Mouse (Mus musculus): ENCODE results near the gene Ndufb7. TPM values are rescaled to one million over a fixed set of nuclear protein-coding genes. Genes with fewer than 3 reads are reported as not detected.
"Not testable (repeated sequence)": the region's sequence is repeated elsewhere in the genome, so short reads cannot be mapped to it uniquely, and the experiment has no call there.

Gene Ndufb7
- polyA plus RNA-seq, 1 experiment from 2014 or later, result 479 TPM

DNA sequence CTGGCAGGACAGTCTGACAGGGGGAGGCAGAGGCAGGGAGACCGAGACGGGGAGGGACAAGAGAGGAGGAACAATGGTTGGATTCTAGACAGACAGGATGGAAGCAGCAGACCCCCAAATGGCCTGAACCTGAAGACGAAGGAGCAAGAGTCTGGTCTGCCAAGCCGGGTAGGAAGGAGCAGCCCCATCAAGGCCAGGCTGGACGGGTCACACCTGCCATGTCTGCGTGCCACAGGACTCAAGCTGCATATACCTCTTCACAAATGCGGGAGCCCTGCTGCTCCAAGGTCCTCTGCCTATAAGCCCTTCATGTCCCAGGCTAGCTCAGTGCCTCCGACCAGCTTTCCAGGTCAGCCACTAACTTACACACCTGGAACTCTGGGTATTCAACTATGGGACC is 13.2 kb downstream of the Ndufb7 start:
- 91% methylated on average over 8 of the region's 8 CpGs for WGBS

DNA sequence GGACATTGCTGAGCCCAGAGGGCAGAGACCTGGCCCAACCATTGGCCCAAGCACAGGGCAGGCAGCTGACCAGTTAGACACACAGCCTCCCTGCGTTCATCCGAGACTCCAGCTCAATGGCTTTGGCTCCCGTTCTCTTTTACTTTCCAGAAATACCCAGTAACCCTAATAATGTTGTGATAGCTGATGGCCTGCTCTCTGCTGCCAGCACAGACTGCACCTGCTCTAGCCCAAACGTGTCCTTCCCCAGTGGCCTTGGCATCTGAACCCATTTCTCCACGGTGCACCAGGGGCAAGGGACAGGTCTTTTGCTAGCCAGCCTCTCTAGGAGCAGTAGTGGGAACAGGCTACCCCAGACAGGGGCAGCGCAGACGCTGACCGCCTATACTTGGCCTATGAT is 14.4 kb downstream of the Ndufb7 start:
- Histone ChIP-seq H3K4me3 (no peak overlapping the region), H3K27ac (peak overlapping the region; percentile 42; the same call in 1 of the 2 replicates), H3K4me1 (peaks cover 65% of the 10 kb centered on the region), H3K36me3 (peaks cover 31% of the 10 kb centered on the region), H3K27me3 (ENCODE audit: insufficient read depth, poor library complexity, severe bottlenecking) (no peaks in the 10 kb centered on the region), H3K9me3 (no peaks in the 10 kb centered on the region)
- no peak for DNase-seq (ENCODE audit: low spot score)
- 88% methylated on average over 8 of the region's 8 CpGs for WGBS

More for the DNA sequence above, 13.2 kb downstream of the Ndufb7 start:
- Histone ChIP-seq H3K36me3 (peaks cover 21% of the 10 kb centered on the region), H3K9me3 (no peaks in the 10 kb centered on the region), H3K4me1 (peaks cover 76% of the 10 kb centered on the region), H3K27ac (peak overlapping the region; percentile 93), H3K4me3 (no peak overlapping the region), H3K27me3 (ENCODE audit: insufficient read depth, poor library complexity, severe bottlenecking) (no peaks in the 10 kb centered on the region)
- DNase-seq (ENCODE audit: low spot score), result peak; percentile 75

DNA sequence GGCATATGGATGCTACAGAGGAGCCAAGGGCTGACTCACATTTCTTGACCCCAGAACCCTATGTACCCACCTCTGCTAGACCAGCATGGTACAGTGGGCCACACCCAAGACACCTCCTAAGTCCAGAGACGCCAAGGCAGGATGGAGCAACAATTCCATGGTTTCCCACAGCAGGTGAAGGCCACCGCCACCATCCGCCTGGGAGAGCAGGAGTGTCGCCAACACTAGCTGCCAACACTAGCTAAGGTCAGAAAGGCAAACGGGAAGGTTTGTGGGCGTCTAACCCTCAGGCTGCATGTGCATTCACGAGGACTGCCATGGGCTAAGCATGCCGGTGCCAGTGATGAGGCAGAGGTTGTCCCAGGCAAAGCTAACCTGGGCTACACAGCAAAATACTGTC is 15.8 kb downstream of the Ndufb7 start:
- H3K4me1 ChIP-seq, result peaks cover 51% of the 10 kb centered on the region
- no peak overlapping the region for H3K27ac ChIP-seq
- H3K4me3 ChIP-seq, result no peak overlapping the region

DNA sequence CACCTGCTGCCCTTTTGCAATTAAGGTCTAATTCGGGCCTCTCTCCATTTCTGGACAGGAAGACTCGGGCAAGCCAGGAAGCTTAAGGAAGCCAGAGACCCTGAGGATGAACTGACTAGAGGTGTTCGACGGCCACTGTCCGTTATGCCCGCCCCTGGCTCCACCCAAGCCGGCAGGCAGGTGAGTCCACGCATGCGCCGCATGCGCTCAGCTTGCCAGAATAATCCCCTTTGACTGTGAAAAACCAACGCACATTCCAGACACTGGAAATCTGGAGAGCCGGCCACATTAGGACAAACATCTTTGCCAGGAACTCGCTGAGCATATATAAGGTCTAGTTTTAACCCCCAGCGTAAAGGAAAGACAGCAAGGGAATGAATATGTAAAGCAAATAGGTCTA is 16.8 kb downstream of the Ndufb7 start:
- peaks cover 48% of the 10 kb centered on the region for H3K4me1 ChIP-seq
- WGBS, result 88% methylated on average over 15 of the region's 15 CpGs
- H3K4me3 ChIP-seq, result no peak overlapping the region
- no peaks in the 10 kb centered on the region for H3K27me3 ChIP-seq (ENCODE audit: insufficient read depth, poor library complexity, severe bottlenecking)
- peaks cover 43% of the 10 kb centered on the region for H3K36me3 ChIP-seq
- DNase-seq (ENCODE audit: low spot score), result no peak
- peak overlapping the region; percentile 2; the same call in 1 of the 2 replicates for H3K27ac ChIP-seq
- no peaks in the 10 kb centered on the region for H3K9me3 ChIP-seq

More for the DNA sequence above, 15.8 kb downstream of the Ndufb7 start:
- Histone ChIP-seq H3K27me3 (ENCODE audit: insufficient read depth, poor library complexity, severe bottlenecking) (no peaks in the 10 kb centered on the region), H3K9me3 (no peaks in the 10 kb centered on the region), H3K36me3 (peaks cover 41% of the 10 kb centered on the region)
- WGBS, result 91% methylated on average over 8 of the region's 8 CpGs
- no peak for DNase-seq (ENCODE audit: low spot score)

DNA sequence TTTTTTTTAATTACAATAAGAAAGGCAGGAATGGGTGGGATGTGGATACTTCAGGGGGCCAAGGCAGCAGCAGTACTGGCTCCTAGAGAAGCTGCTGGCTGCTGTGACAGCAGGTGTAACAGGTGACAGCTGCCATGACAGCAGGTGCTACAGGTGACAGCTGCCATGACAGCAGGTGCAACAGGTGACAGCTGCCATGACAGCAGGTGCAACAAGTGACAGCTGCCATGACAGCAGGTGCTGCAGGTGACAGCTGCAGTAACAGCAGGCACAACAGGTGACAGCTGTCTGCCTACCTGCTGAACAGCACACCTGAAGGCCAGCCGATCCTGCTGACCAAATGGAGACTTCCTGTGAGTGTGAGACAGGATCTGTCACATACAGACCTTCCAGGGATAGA is 18.3 kb downstream of the Ndufb7 start:
- no peaks in the 10 kb centered on the region for H3K9me3 ChIP-seq
- DNase-seq (ENCODE audit: low spot score), result no peak

DNA sequence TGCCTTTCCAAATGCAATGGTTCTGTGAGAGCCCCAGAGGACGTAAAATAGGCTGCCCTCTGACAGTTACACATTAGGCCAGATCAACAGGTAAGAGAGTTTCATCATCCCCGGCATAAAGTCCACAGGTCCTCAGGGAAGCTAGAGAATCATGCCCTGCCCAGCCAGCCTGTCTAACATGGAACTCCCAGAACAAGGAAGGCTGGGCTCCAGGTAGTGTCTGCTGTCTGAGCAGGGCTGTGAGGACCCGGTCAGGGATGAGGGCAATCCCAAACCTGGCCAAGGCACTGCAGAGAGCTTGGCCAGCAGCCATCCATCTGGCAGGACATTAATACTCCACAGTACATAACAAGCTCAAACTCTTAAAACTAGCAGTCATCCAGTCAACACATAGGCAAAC is 18.9 kb downstream of the Ndufb7 start:
- Histone ChIP-seq H3K36me3 (peaks cover 53% of the 10 kb centered on the region), H3K27ac (no peak overlapping the region), H3K4me3 (no peak overlapping the region), H3K27me3 (ENCODE audit: insufficient read depth, poor library complexity, severe bottlenecking) (no peaks in the 10 kb centered on the region), H3K4me1 (peaks cover 29% of the 10 kb centered on the region), H3K9me3 (no peaks in the 10 kb centered on the region)
- DNase-seq (ENCODE audit: low spot score), result no peak
- WGBS, result 81% methylated on average over 3 of the region's 3 CpGs

More for the DNA sequence above, 18.3 kb downstream of the Ndufb7 start:
- H3K27me3 ChIP-seq (ENCODE audit: insufficient read depth, poor library complexity, severe bottlenecking), result no peaks in the 10 kb centered on the region
- 77% methylated on average over 1 of the region's 1 CpGs for WGBS
- H3K36me3 ChIP-seq, result peaks cover 55% of the 10 kb centered on the region
- H3K4me1 ChIP-seq, result peaks cover 34% of the 10 kb centered on the region
- H3K27ac ChIP-seq, result no peak overlapping the region
- H3K4me3 ChIP-seq, result no peak overlapping the region

DNA sequence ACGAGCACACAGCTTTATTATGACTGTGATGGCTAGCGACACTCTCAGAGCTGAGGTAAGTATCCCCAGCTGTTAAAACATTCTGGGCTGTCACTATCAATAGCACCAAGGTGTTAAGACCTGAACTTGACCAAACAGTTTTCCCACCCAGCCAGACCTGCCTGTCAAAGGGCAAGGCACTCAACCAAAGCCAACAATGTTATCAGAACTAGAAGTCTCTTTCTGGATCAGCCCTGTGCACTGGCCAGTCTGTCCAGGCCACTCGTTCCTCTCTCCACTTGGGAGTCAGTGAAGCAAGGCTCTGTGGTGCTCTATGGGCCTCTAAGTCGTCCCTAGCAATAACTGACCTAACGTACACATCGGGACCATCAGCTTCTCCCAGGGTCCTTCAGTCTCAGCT is 21.2 kb downstream of the Ndufb7 start:
- Histone ChIP-seq H3K27me3 (ENCODE audit: insufficient read depth, poor library complexity, severe bottlenecking) (no peaks in the 10 kb centered on the region), H3K27ac (no peak overlapping the region), H3K4me3 (no peak overlapping the region), H3K4me1 (peaks cover 18% of the 10 kb centered on the region), H3K9me3 (no peaks in the 10 kb centered on the region), H3K36me3 (peaks cover 53% of the 10 kb centered on the region)
- no peak for DNase-seq (ENCODE audit: low spot score)
- 80% methylated on average over 6 of the region's 6 CpGs for WGBS

DNA sequence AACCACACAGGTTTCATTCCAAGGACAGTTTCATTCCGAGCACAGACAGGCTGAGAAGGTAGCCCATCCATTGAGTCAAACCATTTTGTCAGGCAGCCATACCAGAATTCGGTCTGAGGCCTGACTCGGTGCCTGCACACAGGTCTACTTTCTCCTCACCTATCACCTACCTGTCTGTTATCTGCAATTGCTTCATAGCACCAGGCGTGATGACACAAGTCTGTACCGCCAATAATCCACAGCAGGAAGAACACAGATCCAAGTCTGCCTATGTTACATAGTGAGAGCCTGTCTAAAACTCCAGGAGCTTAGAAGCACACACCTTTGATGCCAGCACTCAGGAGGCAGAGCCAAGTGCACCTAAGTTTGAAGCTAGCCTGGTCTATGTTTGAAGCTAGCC is 22.4 kb downstream of the Ndufb7 start:
- Histone ChIP-seq H3K9me3 (no peaks in the 10 kb centered on the region), H3K4me1 (peaks cover 23% of the 10 kb centered on the region), H3K4me3 (no peak overlapping the region), H3K36me3 (peaks cover 49% of the 10 kb centered on the region), H3K27me3 (ENCODE audit: insufficient read depth, poor library complexity, severe bottlenecking) (no peaks in the 10 kb centered on the region), H3K27ac (no peak overlapping the region)
- WGBS, result 90% methylated on average over 5 of the region's 5 CpGs
- DNase-seq (ENCODE audit: low spot score), result no peak

DNA sequence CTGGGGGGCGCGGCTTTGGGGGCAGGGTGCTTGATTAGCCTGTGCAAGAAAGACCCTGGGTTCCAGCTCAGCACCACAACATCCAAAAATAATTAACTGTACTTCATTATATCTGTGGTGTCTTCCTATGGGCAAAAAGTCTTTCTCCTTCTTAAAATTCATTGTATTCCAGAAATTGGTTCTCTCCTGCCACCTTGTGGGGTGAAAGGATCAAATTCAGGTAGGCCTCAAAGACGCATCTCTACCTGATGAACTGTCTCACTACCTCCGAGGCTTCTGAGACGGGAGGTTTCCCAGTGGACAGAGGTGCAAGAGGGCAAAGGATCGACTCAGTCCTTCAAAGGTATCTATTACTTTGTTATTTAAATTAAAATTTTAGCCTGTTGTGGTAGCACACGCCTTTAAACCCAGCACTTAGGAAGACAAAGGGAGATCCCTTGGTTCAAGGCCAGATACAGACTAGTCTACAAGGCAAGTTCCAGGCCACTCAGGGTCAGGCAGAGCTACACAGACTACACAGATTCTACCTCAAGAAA is 24.1 kb downstream of the Ndufb7 start:
- H3K4me1 ChIP-seq, result peaks cover 23% of the 10 kb centered on the region
- no peaks in the 10 kb centered on the region for H3K9me3 ChIP-seq
- no peak for DNase-seq (ENCODE audit: low spot score)
- no peaks in the 10 kb centered on the region for H3K27me3 ChIP-seq (ENCODE audit: insufficient read depth, poor library complexity, severe bottlenecking)
- WGBS, result 85% methylated on average over 7 of the region's 7 CpGs
- no peak overlapping the region for H3K4me3 ChIP-seq
- peaks cover 39% of the 10 kb centered on the region for H3K36me3 ChIP-seq
- no peak overlapping the region for H3K27ac ChIP-seq

DNA sequence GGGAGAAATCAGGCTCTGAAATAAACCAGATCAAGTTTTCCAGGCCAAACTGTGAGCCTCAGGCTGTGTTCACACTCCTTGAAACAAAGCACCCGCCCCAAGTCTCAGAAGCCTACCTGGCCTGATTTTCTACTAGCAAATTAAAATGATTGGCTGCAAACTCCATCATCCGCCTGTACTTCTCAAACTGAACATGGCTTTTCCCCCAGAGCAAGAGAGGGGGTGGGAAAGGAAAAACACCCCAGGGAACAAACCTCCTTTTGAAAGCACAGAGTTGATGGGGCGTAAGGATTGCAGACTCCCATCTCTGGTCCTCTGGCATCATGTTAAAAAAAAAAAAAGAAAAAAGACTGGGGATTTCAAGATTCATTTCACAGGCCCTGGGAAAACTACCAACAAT is 26.2 kb downstream of the Ndufb7 start:
- Histone ChIP-seq H3K27ac (no peak overlapping the region), H3K27me3 (ENCODE audit: insufficient read depth, poor library complexity, severe bottlenecking) (no peaks in the 10 kb centered on the region), H3K4me1 (peaks cover 23% of the 10 kb centered on the region), H3K4me3 (peak overlapping the region; percentile 84), H3K36me3 (peaks cover 25% of the 10 kb centered on the region), H3K9me3 (no peaks in the 10 kb centered on the region)
- 80% methylated on average over 3 of the region's 3 CpGs for WGBS
- no peak for DNase-seq (ENCODE audit: low spot score)

DNA sequence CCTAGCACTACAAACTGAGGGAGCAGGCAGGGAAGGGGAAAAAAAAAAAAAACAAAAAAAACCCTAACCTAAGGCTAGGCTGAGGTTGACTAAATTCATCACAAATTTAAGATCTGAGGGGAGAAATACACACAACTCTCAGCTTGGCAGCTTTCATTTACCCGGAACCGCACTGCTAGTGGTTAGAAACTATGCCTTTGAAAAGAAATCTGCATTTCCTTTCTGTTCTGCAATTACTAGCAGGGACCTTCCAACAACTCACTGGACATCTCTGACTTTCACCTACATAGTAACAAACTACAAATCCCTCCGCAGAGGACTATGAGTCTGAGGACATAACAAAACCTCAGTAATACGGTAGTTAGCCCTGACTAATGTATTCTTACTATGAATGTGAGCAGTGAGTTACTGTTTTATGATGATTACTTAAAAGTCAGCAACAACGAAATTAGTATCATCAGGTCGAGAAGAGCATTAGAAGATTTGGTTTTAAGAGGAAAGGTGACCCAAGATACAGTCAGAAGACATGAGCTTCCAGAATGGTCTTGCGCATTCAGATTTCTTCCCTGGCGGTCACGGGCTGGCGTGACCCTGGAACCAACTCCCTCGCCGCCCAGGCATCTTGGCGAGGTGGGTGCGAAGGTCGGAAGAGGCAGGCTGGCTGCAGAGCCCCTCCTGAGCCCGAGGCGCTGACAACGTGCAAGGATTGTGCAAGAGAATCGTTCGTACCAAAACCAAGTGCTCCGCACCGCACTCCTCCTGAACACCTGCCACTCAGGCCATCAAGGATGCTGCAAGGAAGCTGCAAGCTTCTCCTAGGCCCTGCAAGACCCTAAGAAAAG is 27.1 kb downstream of the Ndufb7 start:
- H3K9me3 ChIP-seq, result no peaks in the 10 kb centered on the region
- no peak for DNase-seq (ENCODE audit: low spot score)
- WGBS, result 8% methylated on average over 22 of the region's 22 CpGs
- H3K4me3 ChIP-seq, result peak overlapping the region; percentile 84
- peaks cover 19% of the 10 kb centered on the region for H3K36me3 ChIP-seq
- no peaks in the 10 kb centered on the region for H3K27me3 ChIP-seq (ENCODE audit: insufficient read depth, poor library complexity, severe bottlenecking)
- H3K27ac ChIP-seq, result peak overlapping the region; percentile 90
- H3K4me1 ChIP-seq, result peaks cover 15% of the 10 kb centered on the region; the same call in 1 of the 2 replicates

DNA sequence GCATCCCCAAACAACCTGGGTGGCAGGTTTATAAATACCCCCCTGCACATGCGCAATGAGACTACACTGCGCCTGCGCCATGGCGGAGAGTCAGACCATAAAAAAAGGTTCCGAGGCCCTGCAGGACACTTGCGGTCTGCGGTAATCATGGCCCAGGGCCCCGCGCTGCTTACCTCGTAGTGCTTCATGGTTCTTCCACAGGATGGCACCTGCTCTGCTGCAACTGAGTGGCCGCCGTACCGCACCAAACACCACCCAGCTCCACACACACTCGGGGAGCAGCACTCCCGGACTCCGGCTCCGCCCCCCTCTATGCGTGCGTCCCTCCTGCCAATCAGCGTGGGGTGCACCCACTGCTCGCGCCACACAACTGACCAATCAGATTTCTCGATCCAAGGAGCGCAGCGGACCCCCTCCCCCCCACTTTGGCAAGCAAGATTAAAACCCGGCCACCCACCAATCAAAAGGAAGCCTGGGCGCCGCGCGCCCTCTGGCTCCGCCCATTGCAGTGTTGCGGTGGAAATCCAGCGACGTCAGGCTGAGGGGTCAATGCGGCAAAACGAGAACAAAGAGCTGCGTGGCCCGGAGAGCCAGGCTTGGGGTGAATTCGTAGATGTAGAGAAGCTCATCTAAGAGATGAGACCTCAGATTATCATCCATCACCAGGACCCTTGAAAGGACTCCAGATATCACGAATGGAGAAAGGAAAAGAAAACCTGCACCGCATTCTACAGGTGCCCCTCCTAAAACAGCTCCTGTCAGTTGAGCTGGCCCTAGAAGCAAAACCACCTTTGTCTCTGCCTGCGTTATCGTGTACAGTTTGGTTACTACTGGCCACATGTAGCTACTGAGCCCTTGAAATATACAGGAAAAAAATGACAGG is 27.9 kb downstream of the Ndufb7 start:
- DNase-seq (ENCODE audit: low spot score), result peak; percentile 100
- Histone ChIP-seq H3K4me1 (peaks cover 15% of the 10 kb centered on the region; the same call in 1 of the 2 replicates), H3K4me3 (peak overlapping the region; percentile 84), H3K9me3 (no peaks in the 10 kb centered on the region), H3K27me3 (ENCODE audit: insufficient read depth, poor library complexity, severe bottlenecking) (no peaks in the 10 kb centered on the region), H3K27ac (peak overlapping the region; percentile 90), H3K36me3 (peaks cover 12% of the 10 kb centered on the region)
- under 1% methylated on average over 43 of the region's 43 CpGs for WGBS

DNA sequence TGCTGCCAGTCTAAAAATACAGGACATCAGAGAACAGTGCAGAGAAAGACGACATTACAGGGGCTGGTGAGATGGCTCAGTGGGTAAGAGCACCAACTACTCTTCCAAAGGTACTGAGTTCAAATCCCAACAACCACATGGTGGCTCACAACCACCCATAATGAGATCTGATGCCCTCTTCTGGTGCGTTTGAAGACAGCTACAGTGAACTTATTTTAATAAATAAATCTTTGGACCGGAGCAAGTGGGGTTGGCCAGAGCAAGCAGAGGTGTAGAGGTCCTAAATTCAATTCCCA is 28.5 kb downstream of the Ndufb7 start:
- H3K27ac ChIP-seq, result peak overlapping the region; percentile 90
- peaks cover 11% of the 10 kb centered on the region for H3K36me3 ChIP-seq
- peak overlapping the region; percentile 84 for H3K4me3 ChIP-seq
- not testable (repeated sequence) for H3K27me3 ChIP-seq (ENCODE audit: insufficient read depth, poor library complexity, severe bottlenecking); H3K9me3 ChIP-seq; DNase-seq (ENCODE audit: low spot score)
- WGBS, result 61% methylated on average over 3 of the region's 3 CpGs
- peaks cover 18% of the 10 kb centered on the region for H3K4me1 ChIP-seq

Measured in heart, embryonic 10.5 days (tissue).